Mouse (Mus musculus): ENCODE results near the gene Klhdc8b.
A peak's percentile ranks its signal among the peaks of the same experiment; 100 is the strongest.

Gene Klhdc8b

GRCm38 (mm10) chr9:108451519-108452160 lies 9.7 kb downstream of the Klhdc8b start:
- no peak for DNase-seq (ENCODE audit: low spot score in 2 of 2)

- DNase-seq (ENCODE audit: low spot score in 2 of 2) = no peak
Observed at GRCm38 (mm10) chr9:108451170-108451493, 10.2 kb downstream of the Klhdc8b start.

GRCm38 (mm10) chr9:108450292-108451169 lies 10.8 kb downstream of the Klhdc8b start:
- DNase-seq (ENCODE audit: low spot score in 2 of 2) = peak in 1 of 2 experiments; percentile 37

GRCm38 (mm10) chr9:108449860-108450259 lies 11.5 kb downstream of the Klhdc8b start:
- DNase-seq (ENCODE audit: low spot score in 2 of 2) = peak in 1 of 2 experiments; percentile 63

GRCm38 (mm10) chr9:108445125-108445524 lies 16.3 kb downstream of the Klhdc8b start:
- no peak for DNase-seq (ENCODE audit: low spot score in 2 of 2)

GRCm38 (mm10) chr9:108441236-108441919 lies 20.0 kb downstream of the Klhdc8b start:
- peak in 1 of 2 experiments; percentile 49 for DNase-seq (ENCODE audit: low spot score in 2 of 2)

GRCm38 (mm10) chr9:108440485-108440884 lies 20.9 kb downstream of the Klhdc8b start:
- peak in 1 of 2 experiments; percentile 41 for DNase-seq (ENCODE audit: low spot score in 2 of 2)

GRCm38 (mm10) chr9:108439176-108439575 lies 22.2 kb downstream of the Klhdc8b start:
- no peak for DNase-seq (ENCODE audit: low spot score in 2 of 2)

GRCm38 (mm10) chr9:108436182-108436581 lies 25.2 kb downstream of the Klhdc8b start, which contains the start of gene BC048562:
Gene BC048562, plus strand, starts transcription at chr9:108436482.
- no peak for DNase-seq (ENCODE audit: low spot score in 2 of 2)

GRCm38 (mm10) chr9:108431431-108432067 lies 29.8 kb downstream of the Klhdc8b start:
- no peak for DNase-seq (ENCODE audit: low spot score in 2 of 2)

- no peak for DNase-seq (ENCODE audit: low spot score in 2 of 2)
Observed at GRCm38 (mm10) chr9:108428384-108428783, 33.0 kb downstream of the Klhdc8b start, which contains the start of gene Ccdc36. Gene Ccdc36, minus strand, starts transcription at chr9:108428484.

GRCm38 (mm10) chr9:108412221-108412620 lies 49.2 kb downstream of the Klhdc8b start:
- no peak for DNase-seq (ENCODE audit: low spot score in 2 of 2)

GRCm38 (mm10) chr9:108411381-108411942 lies 49.9 kb downstream of the Klhdc8b start:
- peak; percentile 73 to 84 for DNase-seq (ENCODE audit: low spot score in 2 of 2)

GRCm38 (mm10) chr9:108409535-108409934 lies 51.8 kb downstream of the Klhdc8b start:
- DNase-seq (ENCODE audit: low spot score in 2 of 2) = no peak

GRCm38 (mm10) chr9:108404451-108404850 lies 56.9 kb downstream of the Klhdc8b start:
- no peak for DNase-seq (ENCODE audit: low spot score in 2 of 2)

GRCm38 (mm10) chr9:108403081-108403480 lies 58.3 kb downstream of the Klhdc8b start:
- peak; percentile 52 to 82 for DNase-seq (ENCODE audit: low spot score in 2 of 2)

GRCm38 (mm10) chr9:108401186-108401960 lies 60.0 kb downstream of the Klhdc8b start:
- peak; percentile 60 to 73 for DNase-seq (ENCODE audit: low spot score in 2 of 2)

- no peak for DNase-seq (ENCODE audit: low spot score in 2 of 2)
Observed at GRCm38 (mm10) chr9:108398324-108398723, 63.1 kb downstream of the Klhdc8b start.
